Mouse (Mus musculus) brain, adult 2 months (tissue): Measurements from ENCODE around the gene Enthd1.
"Not testable (repeated sequence)": the region's sequence is repeated elsewhere in the genome, so short reads cannot be mapped to it uniquely, and the experiment has no call there.

ENCODE experiments used
- DNase-seq: peaks from one replicate; pipeline ENCODE4 v3.0.0; 2011; ENCODE audit warnings: low read depth, low spot score

The Enthd1 gene

DNA sequence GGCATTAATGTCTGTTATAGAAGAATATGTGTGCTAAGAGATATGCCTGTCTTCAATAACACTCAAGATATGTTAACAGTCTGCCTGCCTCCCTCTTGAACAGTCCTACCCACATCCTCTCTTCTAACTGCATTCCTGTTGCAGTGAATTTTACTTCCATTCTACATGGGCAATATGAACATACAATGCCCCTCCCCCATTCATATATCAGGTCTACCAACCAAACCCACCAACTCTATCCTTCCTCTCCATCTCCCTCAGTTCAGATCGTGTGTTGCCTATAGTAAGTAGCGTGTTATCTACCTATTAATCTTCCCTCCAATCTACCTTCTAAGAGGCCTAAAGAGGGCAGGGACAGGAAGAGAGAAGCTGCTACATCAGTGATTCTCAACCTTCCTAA lies 26.9 kb downstream of the Enthd1 start:
- no peak for DNase-seq

DNA sequence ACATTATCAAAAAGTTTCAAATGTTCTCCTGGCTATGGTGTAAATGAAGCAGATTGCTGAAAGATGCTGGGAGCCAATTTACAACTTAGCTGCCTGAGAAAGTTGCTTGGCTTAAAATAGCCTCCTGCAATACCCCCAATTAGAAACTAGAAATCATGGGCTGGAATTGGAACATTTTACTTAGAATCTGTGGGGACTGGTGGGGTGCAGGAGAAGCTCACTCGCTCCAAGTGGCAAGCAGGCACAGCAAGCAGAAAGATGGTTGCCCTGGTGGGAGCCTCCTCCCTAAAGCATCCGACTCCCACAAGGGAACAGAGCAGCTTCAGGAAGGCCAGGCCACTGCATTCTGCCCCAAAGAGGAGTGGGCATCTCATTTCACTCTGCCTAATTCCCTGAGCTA lies 28.9 kb downstream of the Enthd1 start:
- DNase-seq: peak; percentile 82

DNA sequence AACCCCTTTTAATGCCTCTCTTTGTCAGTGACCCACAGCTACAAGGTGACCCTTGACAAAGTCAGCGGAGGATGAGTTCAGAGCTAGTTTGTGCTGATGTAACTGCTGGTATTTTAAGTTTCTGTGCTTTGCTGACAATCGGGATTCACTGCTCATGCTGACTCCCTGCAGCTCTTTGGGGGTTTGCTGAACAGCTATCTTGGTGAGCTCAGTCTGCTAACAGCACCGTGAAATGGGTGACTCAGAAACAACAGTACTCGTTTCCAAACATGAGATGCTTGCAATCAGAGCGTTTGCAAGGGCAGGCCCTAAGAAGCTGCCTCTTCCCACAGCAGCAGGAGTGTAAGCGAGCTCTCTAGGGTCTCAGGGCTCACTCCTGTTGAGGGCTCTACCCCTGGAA lies 31.7 kb downstream of the Enthd1 start:
- DNase-seq: peak; percentile 89

DNA sequence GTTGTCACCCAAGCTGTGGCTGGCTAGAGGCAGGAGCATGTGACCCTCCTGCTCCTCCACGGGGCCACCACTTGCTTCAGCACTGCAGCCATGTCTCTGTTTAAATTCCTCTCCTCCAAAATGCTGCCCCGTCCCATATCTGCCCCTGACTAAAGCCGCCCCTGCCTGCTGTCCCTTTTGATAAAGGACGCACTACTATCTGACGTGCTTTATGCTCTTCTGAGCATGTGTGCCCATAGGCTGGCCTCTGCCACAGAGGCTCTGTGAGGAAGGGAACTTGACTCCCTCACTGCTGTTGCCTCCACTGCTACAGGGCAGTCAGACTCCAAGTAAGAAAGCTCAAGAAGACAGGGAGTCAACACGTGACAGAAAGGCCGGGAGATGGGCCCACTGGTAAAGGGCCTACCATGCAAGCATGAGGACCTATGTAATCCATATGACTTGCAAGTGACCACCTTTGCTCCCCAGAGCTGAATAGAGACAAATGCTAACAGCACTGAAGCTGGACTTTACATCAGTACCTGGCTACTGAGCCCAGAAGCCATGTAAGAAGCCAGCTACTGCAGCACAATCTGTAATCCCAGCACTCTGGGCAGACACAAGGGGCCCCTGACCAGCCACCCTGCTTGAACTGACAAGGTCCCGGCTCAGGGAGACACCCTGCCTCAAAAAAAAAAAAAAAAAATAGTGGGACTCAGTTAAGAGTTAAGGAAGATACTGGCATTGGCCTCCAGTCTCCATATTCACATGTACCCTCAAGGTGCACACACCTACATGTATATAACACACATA lies 32.5 kb downstream of the Enthd1 start:
- no peak for DNase-seq

DNA sequence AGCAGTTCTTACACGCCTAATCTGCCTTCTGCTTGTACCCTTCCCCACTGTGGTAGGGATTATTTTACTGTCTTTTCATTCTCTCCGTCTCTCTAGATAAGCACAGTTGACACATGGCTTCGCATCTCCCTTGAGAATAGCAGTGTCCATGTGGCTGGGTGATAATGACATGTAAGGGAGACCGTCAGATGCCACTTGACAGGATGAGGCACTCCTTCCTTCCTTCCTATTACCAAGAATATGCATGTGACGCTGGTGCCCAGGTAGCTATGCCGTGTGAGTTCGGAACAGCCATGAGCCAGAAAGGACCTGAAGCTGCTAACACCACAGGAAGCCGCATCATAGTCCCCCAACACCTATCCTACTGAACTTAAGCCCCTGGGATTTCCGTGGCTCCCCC lies 33.9 kb downstream of the Enthd1 start:
- no peak for DNase-seq

DNA sequence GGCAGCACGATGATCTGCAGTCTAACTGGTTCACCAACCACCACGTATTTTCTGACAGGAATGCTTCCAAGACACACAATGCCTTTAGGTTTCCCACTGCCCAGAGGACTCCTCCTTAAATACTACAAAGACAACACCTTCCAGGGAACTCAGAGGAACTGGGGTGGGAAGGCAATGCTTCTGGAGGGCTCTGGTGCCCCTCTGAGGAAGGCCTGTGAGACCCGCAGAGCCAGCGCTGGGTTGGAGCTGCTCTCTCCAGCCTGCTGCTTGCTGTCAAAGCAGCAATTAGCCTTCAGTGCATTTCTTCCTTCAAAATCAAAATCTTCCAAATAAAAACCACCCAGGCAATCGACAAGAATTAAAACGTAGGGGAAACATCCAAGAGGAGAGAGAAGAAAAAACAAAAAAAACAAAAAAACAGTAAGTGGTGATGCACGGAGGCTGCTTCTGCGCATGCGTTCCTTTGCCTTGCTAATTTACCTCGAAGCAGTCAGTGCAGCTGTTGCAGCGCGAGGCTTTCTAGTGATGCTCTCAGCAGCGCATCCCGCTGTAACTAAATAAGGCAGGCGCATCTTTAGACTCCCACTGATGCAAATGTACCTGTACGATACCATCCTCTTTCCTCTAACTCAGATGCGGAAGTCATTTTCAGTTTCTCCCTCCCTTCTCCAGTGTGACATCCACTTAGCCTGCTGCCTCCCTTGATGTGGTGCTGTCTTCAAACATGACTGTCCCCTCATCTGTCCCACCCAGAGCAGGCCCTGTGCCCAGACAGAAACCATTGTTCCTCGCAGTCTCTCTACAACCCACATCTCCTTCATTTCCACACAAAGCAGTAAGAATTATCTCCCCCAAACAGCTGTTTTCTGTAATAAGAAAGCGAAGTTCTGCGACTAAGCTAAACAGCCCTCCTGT lies 34.7 kb downstream of the Enthd1 start:
- DNase-seq: peak; percentile 88

DNA sequence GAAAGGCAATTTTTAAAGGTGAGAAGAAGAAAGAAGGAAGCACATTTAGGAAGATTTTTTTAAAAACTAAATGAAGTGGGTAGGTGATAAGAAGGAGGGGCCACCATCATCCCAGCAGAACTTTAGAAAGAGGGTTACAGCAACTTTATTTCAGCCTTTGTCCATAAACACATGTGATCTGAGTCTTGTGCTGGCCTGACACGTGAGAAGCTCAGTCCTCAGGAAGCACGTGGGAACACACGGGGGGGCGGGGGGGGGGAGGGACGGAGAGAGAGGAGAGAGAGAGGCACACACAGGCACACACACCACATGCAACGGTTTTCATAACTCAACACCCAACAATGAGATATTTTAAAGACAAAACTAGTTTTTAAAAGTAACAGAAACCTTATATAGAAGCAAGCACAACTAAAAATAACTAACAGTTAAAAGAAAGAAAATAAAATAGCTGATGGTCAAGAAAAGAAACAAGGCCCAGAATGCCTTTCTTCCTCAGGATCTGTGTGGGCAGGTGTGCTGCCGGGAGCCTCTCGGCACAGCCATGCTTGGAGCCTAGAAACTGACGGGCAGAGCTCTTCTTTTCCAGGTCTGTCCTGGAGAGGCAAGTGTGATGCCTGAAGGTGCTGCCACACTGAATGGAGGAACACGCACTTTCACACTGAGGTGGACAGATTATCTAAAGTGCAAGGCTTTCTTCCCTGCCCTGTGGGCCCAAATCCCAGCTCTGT lies 43.1 kb downstream of the Enthd1 start:
- DNase-seq: peak; percentile 45

DNA sequence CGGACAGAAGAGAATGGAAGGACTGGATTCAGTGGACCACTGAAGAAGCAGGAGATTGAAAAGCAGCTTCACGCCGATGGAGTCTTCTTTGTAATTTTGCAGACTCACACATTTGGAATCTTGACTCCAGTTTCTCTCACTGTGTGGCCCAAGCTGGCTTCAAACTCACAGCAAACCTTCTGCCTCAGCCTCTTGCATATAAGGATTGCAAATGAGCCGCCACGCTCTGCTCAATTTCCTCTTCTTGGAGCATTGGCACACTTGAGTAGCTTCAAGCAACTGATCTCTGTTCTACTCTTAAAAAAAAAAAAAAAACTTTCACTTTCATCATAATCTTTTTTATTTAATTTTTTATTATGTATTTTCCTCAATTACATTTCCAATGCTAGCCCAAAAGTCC lies 45.0 kb downstream of the Enthd1 start:
- DNase-seq: peak; percentile 35

DNA sequence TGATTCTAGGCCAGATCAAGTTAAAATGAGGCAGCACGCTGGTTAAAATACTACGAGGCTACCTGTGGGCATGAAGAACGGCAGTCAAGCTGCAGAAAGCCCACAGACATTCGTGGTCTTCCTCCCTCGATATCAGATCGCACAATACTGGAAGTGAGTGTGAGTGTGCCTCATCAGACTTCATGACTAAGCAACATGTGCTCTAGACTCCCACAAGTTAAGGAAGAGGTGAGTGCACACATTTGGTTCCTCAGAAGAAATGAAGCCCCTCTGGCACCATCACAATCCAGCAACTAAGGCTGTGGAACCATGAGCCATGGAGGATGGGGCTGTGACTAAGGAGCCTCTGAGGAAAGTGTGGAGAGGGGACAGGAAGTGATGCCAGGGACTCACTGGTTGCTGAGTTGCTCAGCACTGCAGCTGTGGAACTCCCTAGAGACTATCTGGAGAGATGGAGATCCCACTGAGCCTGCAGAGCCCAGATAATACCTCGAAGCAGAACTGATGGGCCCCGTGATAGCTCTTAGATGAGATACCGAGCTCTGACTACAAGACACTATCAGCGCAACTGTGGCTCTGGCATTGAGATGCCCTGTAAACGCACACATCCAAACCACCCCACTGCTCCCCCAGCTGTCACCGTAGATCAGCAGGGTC lies 46.3 kb downstream of the Enthd1 start:
- peak; percentile 33 for DNase-seq

DNA sequence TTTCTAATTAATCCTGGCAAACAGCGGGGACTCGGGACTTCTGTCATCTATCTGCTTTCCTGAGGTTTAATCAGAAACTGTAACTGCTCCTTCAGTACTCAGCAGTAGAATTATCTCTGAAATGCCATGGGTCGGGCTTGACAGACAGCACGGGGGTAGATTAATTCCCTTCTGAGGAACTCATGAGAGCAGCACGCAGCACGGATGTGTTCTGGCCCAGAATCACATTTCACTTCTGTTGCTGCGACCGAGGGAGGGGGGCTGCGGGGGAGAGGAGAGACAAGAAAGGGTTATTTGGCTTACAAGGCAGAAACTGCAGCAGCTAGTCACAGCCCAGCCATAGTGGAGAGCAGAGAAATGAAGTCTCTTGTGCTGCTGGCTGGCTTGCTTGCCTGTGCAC lies 47.0 kb downstream of the Enthd1 start:
- peak; percentile 79 for DNase-seq

DNA sequence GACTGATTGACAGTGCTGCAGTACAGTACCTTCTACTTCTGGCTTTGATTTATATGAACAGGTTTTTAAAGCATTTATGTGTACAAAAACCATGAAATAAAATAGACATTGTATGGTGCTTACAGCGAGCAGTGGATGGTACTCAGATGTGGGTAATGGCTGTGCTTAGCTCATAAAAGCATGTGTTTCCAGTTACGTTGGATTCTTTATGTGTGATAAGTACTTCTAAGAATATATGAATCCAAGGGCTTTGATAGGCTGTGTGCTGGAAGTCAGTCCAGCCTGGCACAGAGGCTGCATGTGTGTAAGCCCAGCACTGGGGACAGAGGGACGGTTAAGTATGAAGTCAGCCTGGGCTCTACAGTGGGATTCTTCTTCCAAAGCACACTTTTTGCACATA lies 48.4 kb downstream of the Enthd1 start:
- DNase-seq: no peak

DNA sequence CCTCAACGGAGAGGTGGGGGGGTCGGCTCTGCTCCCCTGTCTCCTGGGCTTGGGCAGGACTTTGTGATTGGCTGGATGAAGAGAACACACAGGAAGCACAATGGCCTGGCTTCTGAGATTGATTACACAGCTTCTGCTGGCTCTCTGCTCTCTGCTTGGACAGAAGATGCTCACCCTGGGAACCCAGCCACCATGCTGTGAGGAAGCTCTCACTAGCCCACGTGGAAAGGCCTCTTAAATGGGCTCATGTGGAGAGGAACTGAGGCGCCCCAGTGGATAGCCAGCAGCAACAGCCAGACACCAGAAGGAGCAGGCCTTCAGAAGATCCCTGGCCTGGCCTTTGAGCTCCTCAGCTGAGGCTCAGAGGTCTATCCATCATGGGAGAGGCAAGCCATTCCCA lies 59.9 kb downstream of the Enthd1 start:
- DNase-seq: peak; percentile 66

DNA sequence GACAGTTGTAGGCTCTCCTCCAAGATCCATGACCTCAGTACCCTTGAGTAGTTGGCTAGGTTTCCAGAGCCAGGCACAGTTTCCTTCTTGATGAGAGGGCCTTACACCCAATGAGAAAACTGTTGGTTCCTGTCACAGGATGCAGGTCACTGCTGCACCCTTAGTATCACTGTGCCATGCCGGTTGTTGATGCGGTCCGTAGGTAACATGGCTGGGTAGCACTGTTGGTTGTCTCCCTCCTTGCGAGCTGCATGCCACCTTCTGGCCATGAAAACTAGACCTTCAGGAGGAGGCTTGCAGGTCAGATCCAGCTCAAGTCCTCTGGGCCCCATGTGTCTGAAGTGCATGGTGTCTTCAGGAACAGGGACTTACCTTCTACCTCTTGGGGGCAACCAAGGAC lies 61.8 kb downstream of the Enthd1 start:
- not testable (repeated sequence) for DNase-seq

DNA sequence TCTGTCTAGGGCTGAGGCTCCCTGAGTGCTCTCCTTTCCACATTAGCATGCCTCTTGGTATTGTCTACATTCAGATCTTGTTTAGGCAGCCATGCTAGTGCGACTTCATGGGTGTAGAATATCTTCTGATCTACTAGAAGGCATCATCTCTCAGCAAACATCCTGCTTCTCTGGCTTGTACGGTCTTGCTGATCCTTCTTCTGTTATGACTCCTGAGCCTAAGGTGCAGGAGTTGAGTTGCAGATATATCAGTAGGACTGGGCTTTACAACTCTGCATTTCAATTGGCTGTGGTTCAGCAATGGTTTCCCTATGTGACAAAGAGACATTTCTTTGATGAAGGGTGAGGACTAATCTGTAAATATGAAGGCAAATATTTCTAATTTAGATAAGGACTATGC lies 62.2 kb downstream of the Enthd1 start:
- DNase-seq: no peak

DNA sequence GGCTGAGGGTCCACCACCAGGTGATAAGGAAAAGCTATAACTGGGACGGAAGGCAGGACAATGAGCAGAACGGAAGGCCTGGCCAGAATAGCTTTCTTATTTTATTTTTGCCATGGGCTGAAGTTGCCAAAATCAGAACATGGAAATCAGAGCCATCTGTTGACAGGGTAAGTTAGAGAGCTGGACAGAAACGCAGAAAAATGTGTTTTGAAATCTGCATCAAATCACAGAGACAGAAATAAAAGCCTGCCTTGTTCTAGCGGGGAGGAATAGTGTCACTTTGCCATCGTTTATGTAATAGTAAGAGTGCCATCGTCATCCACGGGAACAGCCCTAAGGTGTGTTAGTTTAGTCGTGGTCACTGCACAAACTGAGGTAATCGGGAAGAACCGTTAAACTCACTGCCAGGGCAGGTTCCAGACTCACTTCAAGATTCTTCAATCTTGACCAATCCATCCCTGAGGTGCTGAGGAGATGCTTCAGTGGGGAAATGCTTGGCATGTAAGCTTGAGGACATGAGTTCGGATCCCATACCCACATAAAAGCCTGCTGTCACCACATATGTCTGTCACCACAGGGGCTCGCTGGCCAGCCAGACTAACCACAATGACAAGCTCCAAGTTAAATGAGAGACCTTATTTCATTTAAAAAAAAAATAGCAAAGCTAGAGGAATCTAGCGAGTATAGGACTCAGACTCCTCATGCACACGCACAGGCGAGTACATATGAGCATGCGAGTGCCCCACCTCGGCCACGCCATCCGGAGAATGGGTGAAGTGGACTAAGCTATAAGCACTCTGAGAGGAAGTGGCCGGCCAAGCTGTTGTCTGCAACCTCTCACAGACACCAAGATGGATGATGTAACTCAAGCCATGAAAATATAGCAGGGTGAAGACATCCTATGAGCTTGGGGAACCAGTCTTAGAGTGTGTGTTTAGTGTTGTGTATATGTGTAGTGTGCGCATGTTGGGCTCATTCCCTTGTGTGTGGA lies 63.6 kb downstream of the Enthd1 start:
- peak; percentile 83 for DNase-seq

DNA sequence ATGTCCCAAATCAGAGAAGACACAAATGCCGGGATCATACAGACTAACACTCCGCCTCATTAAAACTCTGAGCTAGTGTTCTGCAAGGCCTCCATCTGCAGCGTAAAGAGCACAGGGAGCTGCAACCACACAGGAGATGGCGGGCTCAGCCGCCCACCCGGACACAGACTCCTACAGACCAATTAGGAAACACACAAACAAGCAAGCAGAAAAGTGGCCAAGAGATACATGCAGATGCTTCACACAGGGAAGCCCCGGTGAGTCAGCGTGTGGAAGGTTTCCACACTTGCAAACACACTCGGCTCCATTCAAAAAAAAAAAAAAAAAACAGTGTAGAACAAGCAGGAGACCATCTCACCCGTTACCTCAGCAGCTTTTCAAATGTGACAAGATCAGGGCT lies 64.5 kb downstream of the Enthd1 start:
- DNase-seq: peak; percentile 88

DNA sequence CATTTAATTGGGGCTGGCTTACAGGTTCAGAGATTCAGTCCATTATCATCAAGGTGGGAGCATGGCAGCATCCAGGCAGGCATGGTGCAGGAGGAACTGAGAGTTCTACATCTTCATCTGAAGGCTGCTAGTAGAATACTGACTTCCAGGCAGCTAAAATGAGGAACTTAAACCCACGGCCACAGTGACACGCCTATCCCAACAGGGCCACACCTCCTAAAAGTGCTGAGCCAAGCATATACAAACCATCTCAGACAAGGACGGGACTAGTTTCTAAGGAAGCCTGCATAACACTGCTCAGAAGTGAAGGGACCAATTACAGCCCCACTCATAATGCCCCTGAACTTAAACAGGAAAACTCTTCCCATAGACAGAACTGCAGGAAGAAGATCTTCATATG lies 67.2 kb downstream of the Enthd1 start:
- not testable (repeated sequence) for DNase-seq

DNA sequence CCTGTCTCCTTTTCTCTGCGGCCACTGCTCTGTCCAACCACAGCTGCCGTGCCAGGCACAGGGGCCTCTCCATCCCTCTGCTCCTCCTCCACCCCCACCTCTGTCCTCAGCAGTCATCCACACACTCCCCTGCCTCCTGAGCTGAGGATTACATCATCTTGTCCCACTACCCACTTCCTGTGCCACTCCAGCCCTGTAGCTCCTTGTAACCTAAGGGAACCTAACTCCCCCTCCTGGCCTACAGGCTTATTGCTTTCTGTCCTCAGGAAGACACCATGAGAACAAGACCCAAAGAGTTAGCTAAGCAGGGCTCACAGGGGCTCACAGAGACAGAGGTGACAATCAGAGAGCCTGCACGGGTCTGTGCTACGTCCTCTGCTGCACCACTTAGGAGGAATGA lies 73.5 kb downstream of the Enthd1 start:
- no peak for DNase-seq

DNA sequence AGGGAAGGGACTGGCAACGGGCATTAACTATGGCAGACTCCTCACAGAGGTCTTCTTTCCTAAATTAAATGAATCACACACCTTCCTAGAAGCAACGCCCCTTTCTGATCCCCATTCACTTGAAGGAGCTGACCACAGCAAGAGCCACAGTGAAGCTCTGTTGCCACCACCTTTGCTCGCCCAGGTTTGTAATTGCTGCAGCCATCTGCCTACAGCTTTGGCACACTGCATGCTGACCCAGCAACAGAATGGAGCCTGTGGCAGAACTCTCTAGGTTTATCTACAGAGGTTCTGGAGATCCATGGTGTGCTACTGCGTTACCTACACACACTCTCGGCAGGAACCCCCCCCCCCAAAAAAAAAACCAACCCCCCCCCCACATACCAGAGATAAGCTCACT lies 74.8 kb downstream of the Enthd1 start:
- peak; percentile 58 for DNase-seq

DNA sequence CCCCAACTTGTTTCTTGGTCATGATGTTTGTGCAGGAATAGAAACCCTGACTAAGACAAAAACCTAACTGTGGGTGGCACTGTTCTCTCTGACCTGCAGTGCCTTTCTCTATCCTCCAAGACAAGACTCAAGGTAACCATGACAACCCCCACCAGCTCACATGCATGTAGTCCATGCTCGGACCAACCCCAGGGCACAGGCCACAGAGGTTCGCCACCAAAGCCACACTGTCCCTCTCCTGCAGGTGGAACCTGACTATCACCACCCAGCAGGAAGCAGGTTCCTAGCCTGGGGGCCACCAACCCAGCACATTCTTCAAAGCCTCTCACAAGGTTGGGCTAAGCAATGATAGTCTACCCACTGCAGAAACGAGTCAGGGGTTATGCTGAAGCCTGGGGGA lies 76.3 kb downstream of the Enthd1 start:
- DNase-seq: no peak
